In the genomic region with DNA sequence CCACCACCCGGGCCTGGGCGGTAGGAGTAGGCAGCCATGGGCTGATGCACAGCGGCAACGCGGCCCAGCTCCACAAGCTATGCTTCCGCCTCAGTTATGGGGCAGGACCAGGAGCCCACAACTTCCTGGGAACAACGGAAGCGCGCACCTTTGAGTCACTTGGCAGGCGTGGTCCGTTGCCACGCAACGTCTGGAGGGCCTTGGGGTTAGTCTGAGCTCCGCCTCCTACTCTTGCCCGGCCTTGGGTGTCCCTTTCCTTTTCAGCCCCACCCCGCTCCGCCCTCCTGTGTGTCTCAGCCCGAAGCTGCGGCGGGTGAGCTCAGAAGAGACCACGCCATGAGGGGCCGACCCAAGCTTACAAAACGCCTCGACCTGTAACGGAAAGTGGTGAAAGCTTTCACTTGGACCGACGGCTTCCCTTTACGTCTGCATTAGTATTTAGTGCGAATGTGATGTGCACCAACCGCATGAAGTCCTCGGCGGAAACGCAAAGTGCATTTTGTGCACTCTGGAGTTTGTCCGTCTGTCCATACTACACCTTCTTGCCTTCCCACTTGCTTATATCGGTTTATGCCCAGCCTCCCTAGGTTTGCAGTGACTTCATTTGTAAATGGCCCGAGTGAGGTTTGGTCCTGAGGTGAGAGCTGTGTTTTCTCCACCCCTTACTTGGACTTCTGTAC, we compare ENCODE assay signal across 8 mouse cellular contexts. TPM values are rescaled to one million over a fixed set of nuclear protein-coding genes. Genes with fewer than 3 reads are reported as not detected.
DNase-seq lines count a peak whose midpoint lies in the region; ATAC-seq lines count a peak whose summit lies in the region.

A gene (minus strand): TSS at position 411 of the 680 bp plus-strand sequence.

- no peaks in the 10 kb centered on the region for H3K27me3 ChIP-seq in lung, embryonic 16.5 days (ENCODE audit: control insufficient read depth, insufficient read depth, low read depth, low read length)

- H3K9me3 ChIP-seq in lung, embryonic 16.5 days (ENCODE audit: control insufficient read depth, low read length) = no peaks in the 10 kb centered on the region

- peak; percentile 96 for DNase-seq in MEL-GATA-1-ER (ENCODE audit: extremely low read depth, low read depth)
- DNase-seq in cerebellum, adult 8-10 months = peak; percentile 77
- peak; percentile 94 for DNase-seq in forelimb bud, embryonic 11.5 days (ENCODE audit: low read depth, low spot score)
- peak; percentile 57 for DNase-seq in layer of hippocampus, adult 9-10 months (ENCODE audit: low spot score)
- peak; percentile 72 for DNase-seq in ovary, postnatal 10 days (ENCODE audit: low spot score)
- DNase-seq in thymus, postnatal 10 days (ENCODE audit: low spot score in 2 of 2) = peak; percentile 83 to 87

- under 1% methylated on average over 35 of the region's 36 CpGs for WGBS in lung, embryonic 16.5 days

- H3K9ac ChIP-seq in lung, embryonic 16.5 days (ENCODE audit: low read length) = peak within 1 kb of the TSS; percentile 77

- peak within 1 kb of the TSS; percentile 83 for H3K4me3 ChIP-seq in lung, embryonic 16.5 days (ENCODE audit: low read length)

- peak within 1 kb of the TSS; percentile 84 for H3K4me2 ChIP-seq in lung, embryonic 16.5 days (ENCODE audit: low read depth, low read length)

- H3K36me3 ChIP-seq in lung, embryonic 16.5 days (ENCODE audit: control insufficient read depth, insufficient read depth, low read length) = peaks cover 15% of the 10 kb centered on the region

- H3K27ac ChIP-seq in lung, embryonic 16.5 days (ENCODE audit: low read length) = peak within 1 kb of the TSS; percentile 39

- ATAC-seq in hematopoietic stem cell, adult 5-6 weeks (replicated peaks in 1 of 2; ENCODE audit: insufficient read depth in 1 of 2, low FRiP score in 2 of 2, low TSS enrichment in 1 of 2, low read depth in 1 of 2, poor library complexity in 2 of 2, severe bottlenecking in 2 of 2) = peak; percentile 98
- ATAC-seq in lung, embryonic 16.5 days (ENCODE audit: low read depth) = peak; percentile 100

- H3K4me1 ChIP-seq in lung, embryonic 16.5 days (replicated peaks; ENCODE audit: control insufficient read depth, insufficient read depth, low read length) = peaks cover 10% of the 10 kb centered on the region

RNA-seq across cellular contexts. Expression of the gene that starts here (rescaled TPM):
- total RNA-seq in hematopoietic stem cell, adult 5-6 weeks (2017) = 134 and 135 TPM in 2 replicates
- 123 and 134 TPM in 2 replicates for polyA plus RNA-seq in lung, embryonic 16.5 days (2015; fragmentation: Nextera tagmentation; extraction: Ambion mirVana)

Comparison
In these comparisons a context has a peak if more than half of its experiments do, and no peak if none do; other contexts are left out.
1. Peak in every context shown above with its lines: DNase-seq, ATAC-seq, H3K4me3 ChIP-seq and H3K27ac ChIP-seq.